Mouse (Mus musculus) heart, embryonic 11.5 days (tissue): Measurements from ENCODE around the gene B4gat1. TPM values are rescaled to one million over a fixed set of nuclear protein-coding genes. Genes with fewer than 3 reads are reported as not detected.

Source experiments
- ATAC-seq: fragments of 200-750 bp; cut with Nextera tagmentation; replicated peaks from 2 replicates; pipeline ENCODE4 v1.8.0; 2017; ENCODE audit warnings: moderate library complexity; ENCODE audit not compliant: insufficient number of reproducible peaks, low FRiP score, low TSS enrichment
- H3K27ac ChIP-seq: fragments of 300-500 bp; sonication (generic); 2 replicates; pipeline ENCODE4 v1.5.1; 2014; ENCODE audit warnings: mild to moderate bottlenecking, low read depth, low read length
- H3K27me3 ChIP-seq: fragments of 300-500 bp; sonication (generic); 2 replicates; pipeline ENCODE4 v1.6.1; 2014; ENCODE audit warnings: mild to moderate bottlenecking, low read length, mixed read lengths; ENCODE audit not compliant: control insufficient read depth, insufficient read depth
- H3K36me3 ChIP-seq: fragments of 300-500 bp; sonication (generic); 2 replicates; pipeline ENCODE4 v1.6.1; 2014; ENCODE audit warnings: mild to moderate bottlenecking, low read length, moderate library complexity, mixed read lengths; ENCODE audit not compliant: control insufficient read depth, insufficient read depth
- H3K4me1 ChIP-seq: fragments of 300-500 bp; sonication (generic); 2 replicates; pipeline ENCODE4 v1.6.1; 2014; ENCODE audit warnings: low read length; ENCODE audit not compliant: control insufficient read depth, insufficient read depth
- H3K4me2 ChIP-seq: fragments of 300-500 bp; sonication (generic); 2 replicates; pipeline ENCODE4 v1.6.1; 2014; ENCODE audit warnings: mild to moderate bottlenecking, moderate library complexity
- H3K4me3 ChIP-seq: fragments of 300-500 bp; sonication (generic); 2 replicates; pipeline ENCODE4 v1.5.1; 2014; ENCODE audit warnings: low read depth, low read length
- H3K9ac ChIP-seq: fragments of 300-500 bp; sonication (generic); 2 replicates; pipeline ENCODE4 v1.6.1; 2014; ENCODE audit warnings: mild to moderate bottlenecking, low read depth, low read length, moderate library complexity
- H3K9me3 ChIP-seq: fragments of 300-500 bp; sonication (generic); replicated peaks from 2 replicates; pipeline ENCODE4 v1.6.1; 2016; ENCODE audit warnings: low read length; ENCODE audit not compliant: control insufficient read depth
- WGBS: fragments of 180-500 bp; shearing (Covaris S2); extraction: QIAGEN DNeasy Blood & Tissue Kit; methylation state at CpG from one replicate; pipeline ENCODE4 v1.1.7; 2014; ENCODE audit not compliant: insufficient replicate concordance; 5-methylcytosine and 5-hydroxymethylcytosine counted together
- polyA plus RNA-seq: library from polyadenylated mRNA; unstranded; fragments of >200 nt; fragmentation: Nextera tagmentation; extraction: Ambion mirVana; gene quantifications from 2 replicates; pipeline ENCODE4 v1.2.1, GENCODE M21; 2014

The B4gat1 gene
- polyA plus RNA-seq, 1 experiment from 2014 or later = 37.4 TPM

GRCm38 (mm10) chr19:5051031-5051430 lies 12.4 kb downstream of the B4gat1 start:
- 2% methylated on average over 17 of the region's 17 CpGs for WGBS
- peak overlapping the region; percentile 1; the same call in 1 of the 2 replicates for H3K27ac ChIP-seq

DNA sequence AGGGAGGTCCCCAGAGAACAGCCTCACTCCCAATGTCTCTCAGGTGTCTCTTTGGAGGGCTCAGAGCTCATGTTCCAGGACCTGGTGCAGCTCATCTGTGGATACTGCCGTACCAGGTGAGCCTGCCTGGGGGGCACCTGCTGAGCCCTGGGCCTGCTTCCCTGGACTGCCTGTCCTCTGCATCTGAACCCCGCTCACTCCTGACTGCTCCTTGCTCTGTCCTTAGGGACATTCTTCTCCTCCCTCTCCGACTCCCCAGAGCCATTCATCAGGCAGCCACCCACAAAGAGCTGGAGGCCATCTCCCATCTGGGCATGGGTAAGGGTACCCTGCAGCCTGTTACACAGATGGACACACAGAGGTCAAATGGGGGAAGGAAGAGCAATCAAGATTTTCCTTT lies 12.9 kb downstream of the B4gat1 start:
- WGBS = 33% methylated on average over 3 of the region's 3 CpGs
- peaks cover 26% of the 10 kb centered on the region for H3K27me3 ChIP-seq
- H3K9me3 ChIP-seq = no peaks in the 10 kb centered on the region
- peak overlapping the region; percentile 24 for H3K4me3 ChIP-seq
- H3K36me3 ChIP-seq = no peaks in the 10 kb centered on the region; the same call in 1 of the 2 replicates
- peaks cover 24% of the 10 kb centered on the region for H3K4me1 ChIP-seq
- no peak overlapping the region for H3K27ac ChIP-seq
- H3K4me2 ChIP-seq = peak overlapping the region; percentile 57
- H3K9ac ChIP-seq = peak overlapping the region; percentile 18; the same call in 1 of the 2 replicates
- ATAC-seq = no peak

More at GRCm38 (mm10) chr19:5051031-5051430, 12.4 kb downstream of the B4gat1 start:
- ATAC-seq = 0 out of 2 replicates have a peak, but pooled peaks have one; percentile 23
- peaks cover 26% of the 10 kb centered on the region for H3K27me3 ChIP-seq
- H3K4me3 ChIP-seq = peak overlapping the region; percentile 24
- H3K9ac ChIP-seq = peak overlapping the region; percentile 23; the same call in 1 of the 2 replicates
- H3K4me1 ChIP-seq = peaks cover 21% of the 10 kb centered on the region
- H3K4me2 ChIP-seq = peak overlapping the region; percentile 57
- no peaks in the 10 kb centered on the region for H3K9me3 ChIP-seq
- no peaks in the 10 kb centered on the region; the same call in 1 of the 2 replicates for H3K36me3 ChIP-seq

DNA sequence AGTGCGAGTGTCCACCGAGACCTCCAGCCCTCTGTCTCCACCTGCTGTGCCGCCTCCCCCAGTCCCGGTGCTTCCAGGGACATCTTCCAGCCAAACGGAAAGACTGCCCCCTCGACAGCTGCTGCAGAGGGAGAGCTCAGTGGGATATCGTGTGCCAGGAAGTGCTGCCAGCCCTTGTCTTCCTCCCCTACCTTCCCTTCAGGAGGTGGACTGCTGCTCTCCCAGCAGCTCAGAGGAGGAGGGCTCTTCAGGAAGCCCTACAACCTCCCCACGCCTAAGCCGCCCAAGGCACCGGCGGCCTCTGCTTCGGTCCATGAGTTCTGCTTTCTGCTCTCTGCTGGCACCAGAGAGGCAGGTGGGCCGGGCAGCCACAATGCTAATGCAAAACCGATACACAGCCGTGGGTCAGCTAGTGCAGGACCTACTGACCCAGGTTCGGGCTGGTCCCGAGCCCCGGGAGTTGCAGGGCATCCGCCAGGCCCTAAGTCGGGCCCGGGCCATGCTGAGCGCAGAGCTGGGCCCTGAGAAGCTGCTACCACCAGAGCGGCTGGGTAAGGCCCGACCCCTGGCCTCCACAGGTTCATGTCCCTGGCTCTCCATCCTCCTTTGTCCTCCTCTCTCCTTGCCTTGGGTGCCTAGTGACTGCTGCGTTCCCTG lies 13.7 kb downstream of the B4gat1 start:
- WGBS = 24% methylated on average over 25 of the region's 25 CpGs
- 0 out of 2 replicates have a peak overlapping the region, but pooled peaks have one; percentile 34 for H3K9ac ChIP-seq
- peaks cover 26% of the 10 kb centered on the region for H3K27me3 ChIP-seq

GRCm38 (mm10) chr19:5052853-5053252 lies 14.2 kb downstream of the B4gat1 start:
- Histone ChIP-seq H3K4me3 (no peak overlapping the region), H3K4me1 (peaks cover 26% of the 10 kb centered on the region), H3K27me3 (peaks cover 26% of the 10 kb centered on the region), H3K27ac (no peak overlapping the region), H3K4me2 (no peak overlapping the region), H3K9ac (no peak overlapping the region), H3K9me3 (no peaks in the 10 kb centered on the region), H3K36me3 (no peaks in the 10 kb centered on the region)
- WGBS = 49% methylated on average over 17 of the region's 17 CpGs
- no peak for ATAC-seq

More for the DNA sequence above, 13.7 kb downstream of the B4gat1 start:
- Histone ChIP-seq H3K36me3 (no peaks in the 10 kb centered on the region), H3K27ac (no peak overlapping the region), H3K4me2 (peak overlapping the region; percentile 57), H3K9me3 (no peaks in the 10 kb centered on the region), H3K4me1 (peaks cover 26% of the 10 kb centered on the region), H3K4me3 (peak overlapping the region; percentile 24)
- no peak for ATAC-seq

GRCm38 (mm10) chr19:5053909-5054308 lies 15.3 kb downstream of the B4gat1 start:
- Histone ChIP-seq H3K4me3 (no peak overlapping the region), H3K4me1 (peaks cover 35% of the 10 kb centered on the region), H3K9me3 (no peaks in the 10 kb centered on the region), H3K27ac (no peak overlapping the region), H3K9ac (no peak overlapping the region), H3K36me3 (no peaks in the 10 kb centered on the region), H3K4me2 (no peak overlapping the region), H3K27me3 (peaks cover 26% of the 10 kb centered on the region)
- WGBS = 22% methylated on average over 9 of the region's 9 CpGs
- ATAC-seq = no peak

DNA sequence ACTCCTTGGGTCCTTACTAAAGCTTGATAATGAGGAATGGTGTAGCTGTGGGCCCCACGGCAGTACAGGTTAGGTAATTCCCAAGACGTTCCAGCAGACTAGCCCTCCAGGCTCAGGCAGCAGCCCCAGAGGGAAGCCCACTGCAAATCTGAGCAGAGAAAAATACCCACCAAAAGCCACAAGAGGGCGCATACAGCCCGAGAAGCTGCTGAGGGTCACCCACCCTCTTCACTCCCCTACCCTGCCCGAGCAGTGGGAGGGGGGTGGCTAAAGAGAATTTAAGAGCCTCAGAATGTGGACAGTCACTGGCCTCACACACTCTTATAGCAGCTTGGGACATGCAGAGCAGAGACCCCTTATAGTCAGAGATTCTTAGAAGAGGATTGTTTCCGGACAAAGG lies 17.6 kb downstream of the B4gat1 start:
- Histone ChIP-seq H3K4me1 (peaks cover 47% of the 10 kb centered on the region), H3K4me3 (no peak overlapping the region), H3K9ac (no peak overlapping the region), H3K36me3 (no peaks in the 10 kb centered on the region), H3K9me3 (no peaks in the 10 kb centered on the region), H3K4me2 (no peak overlapping the region; the same call in 1 of the 2 replicates), H3K27ac (no peak overlapping the region), H3K27me3 (peaks cover 26% of the 10 kb centered on the region)
- 0 out of 2 replicates have a peak, but pooled peaks have one; percentile 8 for ATAC-seq
- WGBS = 20% methylated on average over 6 of the region's 6 CpGs

GRCm38 (mm10) chr19:5057876-5058775 lies 19.5 kb downstream of the B4gat1 start:
- Histone ChIP-seq H3K4me3 (no peak overlapping the region), H3K27ac (peak overlapping the region; percentile 7), H3K4me1 (peaks cover 35% of the 10 kb centered on the region), H3K9me3 (no peaks in the 10 kb centered on the region), H3K4me2 (no peak overlapping the region), H3K9ac (peak overlapping the region; percentile 6; the same call in 1 of the 2 replicates), H3K27me3 (peaks cover 13% of the 10 kb centered on the region), H3K36me3 (no peaks in the 10 kb centered on the region)
- ATAC-seq = no peak
- 17% methylated on average over 16 of the region's 16 CpGs for WGBS
